Mouse (Mus musculus): ENCODE measurements around the gene Zbtb5.

- TF ChIP-seq CTCF (IDR thresholded peaks at IDR 0.05; ENCODE audit: insufficient read depth, low read depth, low read length): no peak
- TF ChIP-seq POLR2A (IDR thresholded peaks at IDR 0.05; ENCODE audit: insufficient read depth, low read depth, low read length): no peak
Observed at GRCm38 (mm10) chr4:45034693-45035628, 22.7 kb upstream of the Zbtb5 start.
